Mouse (Mus musculus) myocyte (in vitro differentiated cells): Measurements from ENCODE around the gene Pick1. TPM values are rescaled to one million over a fixed set of nuclear protein-coding genes. Genes with fewer than 3 reads are reported as not detected.

Experiments
- H3K27me3 ChIP-seq: one replicate; pipeline ENCODE4 v1.6.1; 2011; ENCODE audit not compliant: control insufficient read depth, insufficient read depth, insufficient read length
- H3K36me3 ChIP-seq: one replicate; pipeline ENCODE4 v1.6.1; 2011; ENCODE audit not compliant: control insufficient read depth, insufficient read depth
- H3K4me2 ChIP-seq: one replicate; pipeline ENCODE4 v1.6.1; 2011; ENCODE audit warnings: low read depth, control low read depth
- H3K4me3 ChIP-seq: one replicate; pipeline ENCODE4 v1.5.1; 2011; ENCODE audit warnings: mild to moderate bottlenecking, control low read depth, moderate library complexity
- H3K79me2 ChIP-seq: one replicate; pipeline ENCODE4 v1.6.1; 2011; ENCODE audit not compliant: control insufficient read depth, insufficient read depth
- H3ac ChIP-seq: one replicate; pipeline ENCODE4 v1.6.1; 2011; ENCODE audit not compliant: control insufficient read depth, insufficient read length
- CEBPB ChIP-seq: IDR thresholded peaks from 2 replicates; pipeline ENCODE4 v1.6.1; 2011; ENCODE audit warnings: mild to moderate bottlenecking, moderate library complexity; ENCODE audit not compliant: poor library complexity, insufficient read depth, severe bottlenecking
- E2F4 ChIP-seq: IDR thresholded peaks from one replicate; pipeline ENCODE4 v1.6.1; 2011; ENCODE audit warnings: mild to moderate bottlenecking, control low read depth, moderate library complexity; ENCODE audit not compliant: insufficient read depth
- MAX ChIP-seq: IDR thresholded peaks from one replicate; pipeline ENCODE4 v1.6.1; 2011; ENCODE audit warnings: low read depth, mild to moderate bottlenecking, control low read depth
- MYOD1 ChIP-seq, 3 experiments: IDR thresholded peaks; one replicate each; pipeline ENCODE4 v1.6.1; 2011; ENCODE audit warnings: control low read depth in 2 of 3, low read depth in 2 of 3, mild to moderate bottlenecking in 2 of 3, moderate library complexity in 1 of 3; ENCODE audit not compliant: insufficient read length in 2 of 3, control insufficient read depth in 1 of 3
- MYOG ChIP-seq, 3 experiments: IDR thresholded peaks; one replicate each; pipeline ENCODE4 v1.6.1; 2011; ENCODE audit warnings: control low read depth in 2 of 3, low read depth in 2 of 3, mild to moderate bottlenecking in 2 of 3; ENCODE audit not compliant: insufficient read length in 2 of 3, control insufficient read depth in 1 of 3, insufficient read depth in 1 of 3
- POLR2A ChIP-seq: IDR thresholded peaks from one replicate; pipeline ENCODE4 v1.6.1; 2011; ENCODE audit warnings: low read depth, mild to moderate bottlenecking, control low read depth, moderate library complexity; ENCODE audit not compliant: insufficient read length
- POLR2AphosphoS2 ChIP-seq: IDR thresholded peaks from one replicate; pipeline ENCODE4 v1.6.1; 2011; ENCODE audit warnings: low read depth, control low read depth; ENCODE audit not compliant: insufficient read length
- REST ChIP-seq: IDR thresholded peaks from one replicate; pipeline ENCODE4 v1.6.1; 2011; ENCODE audit warnings: mild to moderate bottlenecking, control low read depth, moderate library complexity; ENCODE audit not compliant: insufficient read depth, insufficient read length
- SRF ChIP-seq: IDR thresholded peaks from one replicate; pipeline ENCODE4 v1.6.1; 2011; ENCODE audit warnings: low read depth; ENCODE audit not compliant: control insufficient read depth, insufficient read length
- TCF12 ChIP-seq: IDR thresholded peaks from one replicate; pipeline ENCODE4 v1.6.1; 2011; ENCODE audit warnings: mild to moderate bottlenecking, control low read depth; ENCODE audit not compliant: poor library complexity, insufficient read depth, severe bottlenecking
- TCF3 ChIP-seq: IDR thresholded peaks from one replicate; pipeline ENCODE4 v1.6.1; 2011; ENCODE audit warnings: low read depth, control low read depth; ENCODE audit not compliant: insufficient read length
- USF1 ChIP-seq: IDR thresholded peaks from one replicate; pipeline ENCODE4 v1.6.1; 2011; ENCODE audit warnings: low read depth, mild to moderate bottlenecking, control low read depth, moderate library complexity
- polyA plus RNA-seq: library from polyadenylated mRNA; unstranded; fragments of >200 nt; fragmentation: generic; extraction: Trizol; gene quantifications from one replicate; pipeline ENCODE4 v1.2.1, GENCODE M21; 2012; ENCODE audit warnings: missing spikeins

The Pick1 gene
- polyA plus RNA-seq, 1 experiment = 26.0 TPM

- Histone ChIP-seq H3K79me2 (no peaks in the 10 kb centered on the region), H3ac (no peak overlapping the region), H3K4me2 (no peak overlapping the region), H3K27me3 (peaks cover 42% of the 10 kb centered on the region), H3K4me3 (no peak overlapping the region), H3K36me3 (no peaks in the 10 kb centered on the region)
- no peak for TF ChIP-seq MYOG (IDR thresholded peaks at IDR 0.05; ENCODE audit: control insufficient read depth in 1 of 3, insufficient read depth in 1 of 3, insufficient read length in 2 of 3, low read depth in 2 of 3)
- no peak for TF ChIP-seq TCF12
- TF ChIP-seq POLR2A = no peak
- no peak for TF ChIP-seq E2F4
- no peak for TF ChIP-seq MYOD1 (IDR thresholded peaks at IDR 0.05; ENCODE audit: control insufficient read depth in 1 of 3, insufficient read length in 2 of 3, low read depth in 2 of 3)
- TF ChIP-seq POLR2AphosphoS2 = no peak
- no peak for TF ChIP-seq MAX
- TF ChIP-seq TCF3 = no peak
- no peak for TF ChIP-seq SRF
- no peak for TF ChIP-seq USF1
- TF ChIP-seq CEBPB = no peak
- TF ChIP-seq REST = no peak
Observed at GRCm38 (mm10) chr15:79258521-79258920, 29.5 kb downstream of the Pick1 start.

DNA sequence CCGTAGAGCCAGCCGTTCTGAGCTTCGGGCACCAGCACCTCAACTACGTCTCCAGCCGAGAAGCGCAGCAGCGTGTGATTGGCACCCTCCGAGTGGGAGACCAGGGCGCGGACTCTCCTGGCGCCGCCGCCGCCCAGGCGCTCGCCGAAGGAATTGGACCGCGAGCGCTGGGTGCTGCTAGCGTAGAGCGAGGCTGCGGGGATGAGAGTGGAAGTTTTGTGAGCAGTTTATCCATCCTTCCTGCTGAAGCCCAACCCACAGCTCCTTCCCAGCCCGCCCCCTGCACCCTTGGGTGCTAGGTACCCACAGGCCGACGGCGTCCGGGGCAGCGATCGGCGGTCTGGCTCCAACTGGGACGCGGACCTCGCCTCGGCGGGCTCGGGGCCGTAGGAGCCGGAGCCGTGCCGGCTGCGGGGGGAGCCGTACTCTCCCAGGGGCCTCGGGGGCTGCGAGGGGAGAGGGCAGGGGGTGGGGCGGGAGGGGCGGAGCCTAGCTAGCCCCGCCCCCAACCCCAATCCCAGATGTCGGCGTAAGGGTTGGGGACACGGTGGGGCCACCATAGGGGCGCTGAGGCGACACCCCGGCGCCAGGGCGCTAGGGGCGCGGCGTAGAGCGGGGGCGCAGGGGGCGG lies 32.2 kb downstream of the Pick1 start:
- Histone ChIP-seq H3K79me2 (no peaks in the 10 kb centered on the region), H3K27me3 (peaks cover 34% of the 10 kb centered on the region), H3K4me3 (no peak overlapping the region), H3ac (no peak overlapping the region), H3K4me2 (peak overlapping the region; percentile 50), H3K36me3 (no peaks in the 10 kb centered on the region)
- TF ChIP-seq MYOG (IDR thresholded peaks at IDR 0.05; ENCODE audit: control insufficient read depth in 1 of 3, insufficient read depth in 1 of 3, insufficient read length in 2 of 3, low read depth in 2 of 3) (no peak), TCF12 (no peak), CEBPB (no peak), POLR2AphosphoS2 (no peak), SRF (no peak), E2F4 (no peak), POLR2A (no peak), TCF3 (no peak), MYOD1 (IDR thresholded peaks at IDR 0.05; ENCODE audit: control insufficient read depth in 1 of 3, insufficient read length in 2 of 3, low read depth in 2 of 3) (no peak), USF1 (no peak), REST (no peak), MAX (no peak)

- TF ChIP-seq USF1 (no peak), TCF3 (no peak), TCF12 (no peak), MYOG (IDR thresholded peaks at IDR 0.05; ENCODE audit: control insufficient read depth in 1 of 3, insufficient read depth in 1 of 3, insufficient read length in 2 of 3, low read depth in 2 of 3) (no peak), POLR2AphosphoS2 (no peak), SRF (no peak), CEBPB (no peak), MYOD1 (IDR thresholded peaks at IDR 0.05; ENCODE audit: control insufficient read depth in 1 of 3, insufficient read length in 2 of 3, low read depth in 2 of 3) (no peak), MAX (no peak), REST (no peak), E2F4 (no peak)
- no peaks in the 10 kb centered on the region for H3K79me2 ChIP-seq
- H3K27me3 ChIP-seq = peaks cover 39% of the 10 kb centered on the region
- no peak overlapping the region for H3K4me3 ChIP-seq
- H3K4me2 ChIP-seq = peak overlapping the region; percentile 27
- no peak overlapping the region for H3ac ChIP-seq
- H3K36me3 ChIP-seq = no peaks in the 10 kb centered on the region
Observed at GRCm38 (mm10) chr15:79261757-79262156, 32.8 kb downstream of the Pick1 start.

DNA sequence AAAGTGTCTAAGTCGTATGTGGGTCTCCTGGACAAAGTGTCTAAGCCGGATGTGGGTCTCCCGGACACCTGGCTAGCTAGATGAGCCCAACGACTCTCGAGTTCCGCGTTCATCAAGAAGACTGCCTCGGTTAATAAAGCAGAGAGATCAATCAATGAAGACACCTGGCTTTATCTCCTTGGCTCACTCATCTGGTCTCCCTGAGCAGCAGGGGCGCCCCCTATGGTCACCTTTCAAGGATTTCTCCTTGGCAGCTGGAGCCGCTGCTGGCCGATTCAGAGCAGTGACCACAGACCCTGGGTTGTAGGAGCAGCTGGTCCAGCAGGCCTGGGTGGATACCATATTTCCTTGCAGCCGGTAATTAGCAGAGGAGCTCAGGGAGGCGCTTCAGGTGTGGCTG lies 33.4 kb downstream of the Pick1 start:
- Histone ChIP-seq H3K4me2 (peak overlapping the region; percentile 27), H3K79me2 (no peaks in the 10 kb centered on the region), H3K36me3 (no peaks in the 10 kb centered on the region), H3K4me3 (no peak overlapping the region), H3ac (no peak overlapping the region), H3K27me3 (peaks cover 45% of the 10 kb centered on the region)
- TF ChIP-seq E2F4 = no peak
- no peak for TF ChIP-seq POLR2AphosphoS2
- TF ChIP-seq MYOG (IDR thresholded peaks at IDR 0.05; ENCODE audit: control insufficient read depth in 1 of 3, insufficient read depth in 1 of 3, insufficient read length in 2 of 3, low read depth in 2 of 3) = peak in 2 of 3 experiments; percentile 18 to 65
- peak in 1 of 3 experiments; percentile 57 for TF ChIP-seq MYOD1 (IDR thresholded peaks at IDR 0.05; ENCODE audit: control insufficient read depth in 1 of 3, insufficient read length in 2 of 3, low read depth in 2 of 3)
- TF ChIP-seq USF1 = no peak
- no peak for TF ChIP-seq REST
